Mouse (Mus musculus): ENCODE results near the gene Depdc1b. TPM values are rescaled to one million over a fixed set of nuclear protein-coding genes. Genes with fewer than 3 reads are reported as not detected.

The Depdc1b gene
- polyA plus RNA-seq, 1 experiment from 2014 or later, result 6.9 TPM

DNA sequence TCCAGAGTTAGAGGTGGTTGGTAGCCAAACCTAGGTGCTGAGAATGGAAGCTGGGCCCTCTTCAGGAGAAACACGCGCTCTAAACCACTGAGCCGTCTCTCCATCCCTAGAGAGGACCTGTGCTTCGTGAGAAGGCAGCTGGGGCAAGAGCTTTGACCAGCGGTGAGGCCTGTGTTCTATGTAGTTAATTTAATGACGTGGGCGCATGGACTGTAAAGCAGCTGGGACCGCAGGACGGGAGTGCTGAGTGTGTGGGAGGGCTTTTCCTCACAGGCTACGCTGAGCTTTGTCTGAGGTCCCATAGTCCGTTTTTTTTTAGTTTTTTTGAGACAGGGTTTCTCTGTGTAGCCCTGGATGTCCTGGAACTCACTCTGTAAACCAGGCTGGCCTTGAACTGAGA lies 20.1 kb downstream of the Depdc1b start:
- Histone ChIP-seq H3K27ac (no peak overlapping the region), H3K9ac (no peak overlapping the region), H3K4me2 (no peak overlapping the region), H3K4me3 (no peak overlapping the region), H3K4me1 (no peaks in the 10 kb centered on the region), H3K9me3 (no peaks in the 10 kb centered on the region), H3K27me3 (no peaks in the 10 kb centered on the region), H3K36me3 (0 out of 2 replicates have a peak, but pooled peaks cover 4% of the 10 kb centered on the region)
- WGBS, result 70% methylated on average over 11 of the region's 11 CpGs
- no peak for ATAC-seq (ENCODE audit: insufficient number of reproducible peaks, low FRiP score, low TSS enrichment, low read depth)

DNA sequence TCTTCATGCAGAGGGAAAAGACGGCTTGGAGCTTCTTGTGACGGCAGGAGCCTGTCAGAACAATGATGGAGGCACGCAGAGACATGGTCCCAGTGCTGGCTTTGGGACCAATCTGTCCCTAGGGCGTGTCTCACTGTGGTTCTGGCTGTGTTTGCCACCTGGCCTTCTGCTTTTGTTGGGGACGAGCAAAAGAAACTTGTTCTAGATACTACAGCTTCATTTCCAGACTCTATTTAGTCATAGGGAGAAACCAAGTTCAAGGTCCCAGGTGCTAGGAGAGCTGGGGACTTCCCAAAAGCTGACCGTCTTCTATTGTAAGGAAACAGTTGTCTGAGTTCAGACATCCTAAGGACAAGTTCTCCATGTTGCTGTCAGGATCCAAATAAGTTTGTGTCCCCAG lies 21.2 kb downstream of the Depdc1b start:
- ATAC-seq (ENCODE audit: insufficient number of reproducible peaks, low FRiP score, low TSS enrichment, low read depth), result no peak
- Histone ChIP-seq H3K4me2 (no peak overlapping the region), H3K27ac (no peak overlapping the region), H3K4me3 (no peak overlapping the region), H3K9me3 (no peaks in the 10 kb centered on the region), H3K36me3 (0 out of 2 replicates have a peak, but pooled peaks cover 4% of the 10 kb centered on the region), H3K9ac (no peak overlapping the region), H3K4me1 (no peaks in the 10 kb centered on the region), H3K27me3 (no peaks in the 10 kb centered on the region)
- 78% methylated on average over 6 of the region's 6 CpGs for WGBS

DNA sequence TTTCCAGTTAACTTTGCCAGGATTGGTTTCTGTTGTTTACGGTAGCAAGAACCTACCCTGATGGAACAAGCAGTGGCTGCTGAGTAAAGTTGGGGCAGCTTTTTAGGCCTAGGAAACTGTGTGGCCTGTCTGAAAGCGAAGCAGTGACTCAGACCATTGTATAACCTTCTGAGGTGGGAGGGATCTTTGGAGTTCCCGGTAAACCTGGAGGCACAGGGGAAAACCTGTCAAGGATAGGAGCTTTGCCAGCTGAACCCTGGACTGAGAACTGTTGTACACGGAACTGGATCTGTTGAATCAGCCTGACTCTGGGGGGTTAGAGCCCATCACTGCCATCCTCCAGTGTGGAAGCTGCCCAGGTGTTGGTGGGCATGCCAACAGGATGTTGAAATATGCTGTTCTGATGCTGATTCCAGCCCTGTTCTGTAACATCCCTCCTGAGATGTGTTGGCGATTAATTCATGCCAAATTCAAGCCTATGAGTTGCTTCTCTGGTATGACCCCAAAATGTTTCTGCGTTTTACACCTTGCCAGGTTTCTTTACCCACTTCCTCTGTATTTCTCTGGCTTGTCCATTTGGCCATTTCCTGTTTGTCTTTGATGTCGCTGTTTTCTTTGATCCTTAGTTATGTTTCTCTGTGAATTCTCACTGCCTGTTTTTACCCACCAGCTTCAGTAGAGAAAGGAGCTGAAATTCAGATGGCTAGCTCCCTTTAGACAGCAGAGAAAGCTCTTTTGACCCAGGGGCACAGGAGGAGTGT lies 22.1 kb downstream of the Depdc1b start:
- 0 out of 2 replicates have a peak, but pooled peaks cover 4% of the 10 kb centered on the region for H3K36me3 ChIP-seq
- H3K4me3 ChIP-seq, result no peak overlapping the region
- no peaks in the 10 kb centered on the region for H3K9me3 ChIP-seq
- no peaks in the 10 kb centered on the region for H3K4me1 ChIP-seq
- H3K9ac ChIP-seq, result no peak overlapping the region
- no peak overlapping the region for H3K4me2 ChIP-seq
- no peak for ATAC-seq (ENCODE audit: insufficient number of reproducible peaks, low FRiP score, low TSS enrichment, low read depth)
- H3K27me3 ChIP-seq, result no peaks in the 10 kb centered on the region
- H3K27ac ChIP-seq, result no peak overlapping the region
- WGBS, result 60% methylated on average over 7 of the region's 7 CpGs

DNA sequence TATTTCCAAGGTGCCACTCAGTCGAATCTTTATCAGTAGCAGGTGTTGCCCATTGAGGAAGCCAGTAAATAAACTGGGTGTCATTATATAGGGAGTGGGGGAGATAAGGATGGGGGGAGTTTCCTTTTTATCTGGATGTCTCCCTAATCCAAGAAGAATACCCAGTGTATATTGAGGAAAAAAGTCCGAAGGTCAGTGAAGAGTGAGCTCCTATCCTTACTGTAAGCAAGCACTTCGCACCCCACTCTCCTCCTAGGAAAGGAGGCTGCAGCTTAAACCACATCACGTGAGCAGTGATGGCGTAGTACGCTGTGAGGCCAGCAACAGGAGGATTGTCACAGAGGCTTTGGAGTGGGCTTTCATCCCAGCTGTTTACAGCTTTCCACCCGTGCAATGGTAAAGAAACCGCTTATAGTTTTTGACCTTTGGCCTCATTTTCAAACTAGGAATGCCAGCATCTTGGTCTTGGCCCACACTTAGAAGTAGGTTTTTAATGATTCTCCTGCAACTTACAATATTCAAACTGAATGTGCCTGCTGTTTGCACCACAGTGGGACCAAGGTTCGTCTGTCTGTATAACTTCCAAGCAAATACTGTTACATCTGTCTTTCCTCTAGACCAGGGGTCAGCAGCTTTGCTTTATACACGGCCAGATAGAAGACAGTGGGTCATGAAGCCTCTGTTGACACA lies 23.9 kb downstream of the Depdc1b start:
- Histone ChIP-seq H3K4me3 (no peak overlapping the region), H3K27ac (no peak overlapping the region), H3K27me3 (no peaks in the 10 kb centered on the region), H3K9ac (no peak overlapping the region), H3K9me3 (no peaks in the 10 kb centered on the region), H3K36me3 (no peaks in the 10 kb centered on the region), H3K4me1 (no peaks in the 10 kb centered on the region), H3K4me2 (no peak overlapping the region)
- 68% methylated on average over 10 of the region's 10 CpGs for WGBS
- no peak for ATAC-seq (ENCODE audit: insufficient number of reproducible peaks, low FRiP score, low TSS enrichment, low read depth)

DNA sequence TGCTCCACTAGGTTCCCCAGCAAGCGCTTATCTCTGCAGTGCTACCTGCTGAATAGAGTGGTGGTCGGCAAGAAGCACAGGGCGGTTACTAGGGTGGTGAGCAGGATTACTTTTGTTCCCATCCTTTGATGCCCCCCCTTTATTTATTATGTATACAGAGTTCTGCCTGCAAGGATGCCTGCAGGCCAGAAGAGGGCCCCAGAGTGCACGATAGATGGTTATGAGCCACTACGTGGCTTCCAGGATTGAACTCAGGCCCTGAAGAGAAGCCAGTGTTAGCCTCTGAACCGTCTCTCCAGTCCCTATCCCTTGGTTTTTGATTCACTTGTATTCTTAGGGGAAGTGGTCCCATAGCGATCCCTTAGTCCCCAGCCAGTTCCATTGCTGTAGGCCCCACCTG lies 25.5 kb downstream of the Depdc1b start:
- Histone ChIP-seq H3K4me1 (no peaks in the 10 kb centered on the region), H3K4me2 (no peak overlapping the region), H3K27ac (no peak overlapping the region), H3K36me3 (no peaks in the 10 kb centered on the region), H3K9ac (no peak overlapping the region), H3K27me3 (no peaks in the 10 kb centered on the region), H3K4me3 (no peak overlapping the region), H3K9me3 (no peaks in the 10 kb centered on the region)
- no peak for ATAC-seq (ENCODE audit: insufficient number of reproducible peaks, low FRiP score, low TSS enrichment, low read depth)
- WGBS, result 72% methylated on average over 7 of the region's 7 CpGs

DNA sequence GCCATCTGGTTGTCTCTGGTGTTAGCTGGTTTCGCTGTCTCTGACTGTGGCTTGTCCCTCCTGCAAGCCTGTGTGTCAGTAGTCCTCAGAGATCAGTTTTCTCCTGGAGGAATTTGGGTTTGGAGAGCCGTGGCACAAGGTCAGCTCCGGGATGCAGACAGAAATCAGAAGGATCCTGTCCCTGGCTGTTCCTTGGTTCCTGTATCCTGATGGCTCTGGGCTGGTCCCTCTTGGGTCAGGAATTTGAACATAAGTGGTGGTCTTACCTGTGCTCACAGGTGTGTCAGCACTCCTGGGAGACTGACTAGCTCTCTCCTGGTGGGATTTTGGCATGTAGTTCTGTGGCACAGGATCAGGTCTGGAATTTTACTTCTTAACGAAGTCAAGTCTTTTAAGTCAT lies 29.6 kb downstream of the Depdc1b start:
- no peaks in the 10 kb centered on the region for H3K36me3 ChIP-seq
- no peak overlapping the region for H3K4me3 ChIP-seq
- H3K27ac ChIP-seq, result no peak overlapping the region
- WGBS, result 66% methylated on average over 4 of the region's 4 CpGs
- no peak for ATAC-seq (ENCODE audit: insufficient number of reproducible peaks, low FRiP score, low TSS enrichment, low read depth)
- H3K4me1 ChIP-seq, result no peaks in the 10 kb centered on the region
- H3K9me3 ChIP-seq, result no peaks in the 10 kb centered on the region
- no peak overlapping the region for H3K4me2 ChIP-seq
- H3K27me3 ChIP-seq, result no peaks in the 10 kb centered on the region
- H3K9ac ChIP-seq, result no peak overlapping the region

DNA sequence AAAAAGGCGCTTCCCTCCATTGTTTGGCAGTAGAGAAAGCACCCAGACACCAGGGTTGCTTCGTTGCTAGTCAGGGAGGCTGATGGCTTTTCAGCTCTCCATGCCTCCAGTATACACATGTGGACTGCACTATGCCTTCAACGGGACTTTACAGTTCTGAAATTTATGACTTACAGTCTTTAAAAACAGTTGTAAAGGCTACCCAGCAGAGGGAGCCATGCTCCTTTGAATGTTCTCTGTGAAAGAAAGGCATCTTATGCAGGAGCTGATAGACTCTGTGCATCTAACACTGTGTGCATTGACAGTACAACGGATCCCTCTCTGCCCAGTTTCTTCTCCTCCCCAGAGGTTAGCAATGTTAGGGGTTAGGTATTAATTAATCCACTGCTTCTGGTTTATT lies 30.9 kb downstream of the Depdc1b start:
- Histone ChIP-seq H3K9ac (no peak overlapping the region), H3K4me1 (no peaks in the 10 kb centered on the region), H3K4me2 (no peak overlapping the region), H3K9me3 (no peaks in the 10 kb centered on the region), H3K4me3 (no peak overlapping the region), H3K27me3 (no peaks in the 10 kb centered on the region), H3K36me3 (no peaks in the 10 kb centered on the region), H3K27ac (no peak overlapping the region)
- no peak for ATAC-seq (ENCODE audit: insufficient number of reproducible peaks, low FRiP score, low TSS enrichment, low read depth)
- WGBS, result 45% methylated on average over 4 of the region's 4 CpGs

DNA sequence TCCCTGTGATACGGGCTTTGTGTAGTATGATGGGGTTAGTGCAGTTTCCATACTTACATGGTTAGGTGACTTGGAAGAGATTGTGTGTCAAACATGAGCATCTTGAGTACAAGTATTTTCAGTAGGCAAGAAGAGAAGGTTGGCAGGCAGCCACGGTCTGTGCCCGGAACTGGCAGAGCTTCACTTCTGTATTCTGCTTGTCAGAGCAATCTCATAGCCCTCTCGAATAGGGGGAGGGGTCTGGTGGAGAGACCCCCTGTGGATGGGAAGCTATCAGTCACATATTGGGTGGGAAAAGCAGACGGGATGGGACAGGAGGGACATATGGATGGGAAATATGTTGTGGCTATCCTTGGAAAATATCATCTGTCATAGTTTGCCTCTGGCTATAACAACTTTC lies 33.5 kb downstream of the Depdc1b start:
- H3K4me1 ChIP-seq, result no peaks in the 10 kb centered on the region
- H3K9me3 ChIP-seq, result no peaks in the 10 kb centered on the region
- H3K27me3 ChIP-seq, result no peaks in the 10 kb centered on the region
- WGBS, result 83% methylated on average over 5 of the region's 5 CpGs
- no peak overlapping the region for H3K4me3 ChIP-seq
- no peak for ATAC-seq (ENCODE audit: insufficient number of reproducible peaks, low FRiP score, low TSS enrichment, low read depth)
- H3K4me2 ChIP-seq, result no peak overlapping the region
- H3K27ac ChIP-seq, result no peak overlapping the region
- H3K9ac ChIP-seq, result no peak overlapping the region
- H3K36me3 ChIP-seq, result no peaks in the 10 kb centered on the region

DNA sequence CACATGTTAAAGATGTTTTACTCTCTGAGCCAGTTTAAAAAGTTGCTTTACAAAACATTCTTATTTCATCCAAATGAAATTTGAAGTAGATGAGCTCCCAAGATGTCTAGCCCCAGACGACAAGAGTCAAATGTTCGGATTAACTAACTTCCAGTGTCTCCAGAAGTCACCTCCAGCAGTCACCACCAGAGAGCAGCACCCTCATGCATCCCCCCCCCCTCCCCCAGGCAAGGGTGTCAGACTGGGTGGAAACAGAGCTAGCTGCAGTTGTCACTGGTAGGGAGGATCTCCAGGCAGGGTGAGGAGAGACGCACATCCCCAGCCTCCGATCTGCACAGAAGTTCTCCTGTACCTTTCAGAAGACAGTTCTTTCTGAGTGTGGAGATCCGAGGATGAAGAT lies 37.6 kb downstream of the Depdc1b start:
- no peaks in the 10 kb centered on the region for H3K4me1 ChIP-seq
- no peak overlapping the region for H3K4me2 ChIP-seq
- ATAC-seq (ENCODE audit: insufficient number of reproducible peaks, low FRiP score, low TSS enrichment, low read depth), result no peak
- no peaks in the 10 kb centered on the region for H3K27me3 ChIP-seq
- WGBS, result 71% methylated on average over 5 of the region's 5 CpGs
- no peak overlapping the region for H3K9ac ChIP-seq
- no peak overlapping the region for H3K27ac ChIP-seq
- H3K36me3 ChIP-seq, result no peaks in the 10 kb centered on the region
- H3K4me3 ChIP-seq, result no peak overlapping the region
- H3K9me3 ChIP-seq, result no peaks in the 10 kb centered on the region

DNA sequence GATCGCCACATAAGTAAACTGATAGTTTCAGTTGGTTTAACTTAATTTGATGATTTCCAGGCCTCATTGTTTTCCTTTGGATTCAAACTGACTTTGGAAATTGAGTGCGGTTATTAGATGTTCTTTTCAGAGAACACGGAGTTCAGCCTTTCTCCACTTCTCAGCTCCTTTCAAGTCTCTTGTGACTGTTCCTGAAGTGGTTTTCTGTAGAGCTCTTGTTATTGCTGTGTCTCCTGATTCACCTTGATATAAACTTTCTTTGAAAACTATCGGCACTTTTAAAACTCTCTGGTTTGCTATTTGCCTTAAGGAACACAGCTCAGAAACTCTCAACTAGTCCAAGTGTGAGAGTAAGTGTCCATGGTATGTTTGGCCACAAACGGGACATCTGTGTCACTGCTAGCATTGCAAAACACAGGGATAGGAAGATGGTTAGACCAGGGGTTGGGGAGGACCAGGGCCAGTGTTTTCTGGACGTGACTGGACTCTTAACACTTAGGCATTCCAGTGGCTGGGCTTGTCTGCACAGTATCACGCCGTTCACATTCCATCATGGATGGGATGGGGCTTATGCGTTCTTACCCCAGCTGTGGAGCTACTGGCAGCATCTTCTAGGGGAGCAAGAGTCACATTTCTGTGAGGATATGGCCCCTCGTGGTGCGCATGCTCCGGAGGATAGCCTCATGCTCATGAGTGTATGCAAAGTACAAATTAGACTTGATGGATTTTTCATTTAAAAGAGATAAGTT lies 38.8 kb downstream of the Depdc1b start:
- Histone ChIP-seq H3K4me2 (no peak overlapping the region), H3K4me1 (no peaks in the 10 kb centered on the region), H3K9me3 (no peaks in the 10 kb centered on the region), H3K27ac (no peak overlapping the region), H3K9ac (no peak overlapping the region), H3K4me3 (no peak overlapping the region), H3K27me3 (no peaks in the 10 kb centered on the region), H3K36me3 (no peaks in the 10 kb centered on the region)
- no peak for ATAC-seq (ENCODE audit: insufficient number of reproducible peaks, low FRiP score, low TSS enrichment, low read depth)
- WGBS, result 83% methylated on average over 12 of the region's 12 CpGs

DNA sequence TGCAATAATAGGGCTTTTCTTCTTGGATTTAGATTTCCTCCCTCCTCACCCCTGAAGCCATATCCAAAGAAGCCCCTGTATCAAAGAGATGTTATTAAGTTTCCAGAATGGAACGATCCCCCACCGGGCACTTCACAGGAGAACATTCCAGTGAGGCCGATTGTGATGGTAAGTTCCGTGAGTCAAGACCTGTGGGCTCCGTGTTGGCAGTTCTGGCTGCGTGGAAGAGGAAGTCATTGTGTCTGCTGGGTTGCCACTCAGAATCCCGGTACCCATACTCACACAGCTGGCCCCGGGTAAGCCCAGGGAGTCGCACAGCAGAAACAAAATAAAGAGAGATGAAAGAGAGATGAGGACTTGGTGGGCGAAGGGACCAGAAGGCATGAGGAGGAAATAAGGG lies 41.2 kb downstream of the Depdc1b start:
- no peak for ATAC-seq (ENCODE audit: insufficient number of reproducible peaks, low FRiP score, low TSS enrichment, low read depth)
- H3K27ac ChIP-seq, result no peak overlapping the region
- WGBS, result 82% methylated on average over 10 of the region's 10 CpGs
- H3K9ac ChIP-seq, result no peak overlapping the region
- no peaks in the 10 kb centered on the region for H3K36me3 ChIP-seq
- no peaks in the 10 kb centered on the region for H3K27me3 ChIP-seq
- no peaks in the 10 kb centered on the region for H3K4me1 ChIP-seq
- no peak overlapping the region for H3K4me3 ChIP-seq
- H3K4me2 ChIP-seq, result no peak overlapping the region
- H3K9me3 ChIP-seq, result no peaks in the 10 kb centered on the region

DNA sequence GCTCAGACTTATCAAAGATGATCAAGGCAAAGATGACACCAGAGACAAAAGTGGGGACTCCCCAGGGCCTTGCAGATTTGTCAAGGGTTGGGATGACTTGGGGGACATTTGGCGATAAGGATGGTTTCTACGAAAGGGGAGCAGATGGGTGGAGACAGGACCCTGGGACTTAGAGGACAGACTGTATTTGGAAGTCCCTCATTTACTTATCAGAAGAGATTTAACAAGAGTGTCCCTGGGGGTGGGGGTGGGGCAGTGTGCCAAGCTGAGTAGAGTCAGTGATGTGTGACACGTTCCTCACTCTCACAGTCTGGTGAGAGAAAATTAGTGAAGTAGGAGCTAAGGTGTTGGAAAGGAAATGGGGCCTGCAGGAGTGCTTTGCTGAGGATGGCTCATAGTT lies 42.1 kb downstream of the Depdc1b start:
- H3K4me1 ChIP-seq, result no peaks in the 10 kb centered on the region
- H3K9ac ChIP-seq, result no peak overlapping the region
- H3K36me3 ChIP-seq, result no peaks in the 10 kb centered on the region
- H3K27ac ChIP-seq, result no peak overlapping the region
- no peak for ATAC-seq (ENCODE audit: insufficient number of reproducible peaks, low FRiP score, low TSS enrichment, low read depth)
- no peaks in the 10 kb centered on the region for H3K9me3 ChIP-seq
- no peak overlapping the region for H3K4me3 ChIP-seq
- H3K4me2 ChIP-seq, result no peak overlapping the region
- WGBS, result 65% methylated on average over 3 of the region's 3 CpGs
- no peaks in the 10 kb centered on the region for H3K27me3 ChIP-seq

Data from limb, embryonic 15.5 days (tissue).